Mouse (Mus musculus): ENCODE results near the gene Gm14124. TPM values are rescaled to one million over a fixed set of nuclear protein-coding genes. Genes with fewer than 3 reads are reported as not detected.
"Not testable (repeated sequence)": the region's sequence is repeated elsewhere in the genome, so short reads cannot be mapped to it uniquely, and the experiment has no call there.

The Gm14124 gene
- not detected in 2 replicates for polyA plus RNA-seq (2016; fragmentation: Nextera tagmentation; extraction: Ambion mirVana)

DNA sequence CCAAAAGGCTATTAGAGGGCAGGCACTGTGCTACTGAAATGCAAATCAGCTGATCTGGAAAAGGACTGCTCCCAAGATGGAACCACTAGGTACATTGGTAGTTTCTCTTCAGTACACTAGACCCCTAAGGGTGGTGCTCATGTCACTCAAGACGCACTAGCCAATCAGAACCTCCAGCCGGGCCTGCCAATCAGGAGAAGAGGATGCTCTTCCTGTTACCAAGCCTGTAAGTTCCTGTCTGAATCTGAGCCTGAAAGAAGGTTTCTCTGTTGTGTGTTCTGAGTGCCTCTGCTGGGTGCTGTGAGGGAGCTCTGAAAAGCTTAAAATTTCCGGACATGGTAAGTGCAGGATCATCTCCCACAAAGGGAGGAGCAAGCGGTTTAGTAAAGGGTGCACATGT lies at the start of gene Gm14124:
Gene Gm14124 (plus strand): TSS at position 227 of the 400 bp plus-strand sequence.
- not testable (repeated sequence) for H3K9me3 ChIP-seq (replicated peaks); H3K4me1 ChIP-seq; H3K4me3 ChIP-seq; H3K9ac ChIP-seq; H3K27me3 ChIP-seq (replicated peaks); H3K36me3 ChIP-seq; H3K27ac ChIP-seq; ATAC-seq; H3K4me2 ChIP-seq
- 48% methylated on average over 4 of the region's 4 CpGs for WGBS (ENCODE audit: insufficient replicate concordance)

DNA sequence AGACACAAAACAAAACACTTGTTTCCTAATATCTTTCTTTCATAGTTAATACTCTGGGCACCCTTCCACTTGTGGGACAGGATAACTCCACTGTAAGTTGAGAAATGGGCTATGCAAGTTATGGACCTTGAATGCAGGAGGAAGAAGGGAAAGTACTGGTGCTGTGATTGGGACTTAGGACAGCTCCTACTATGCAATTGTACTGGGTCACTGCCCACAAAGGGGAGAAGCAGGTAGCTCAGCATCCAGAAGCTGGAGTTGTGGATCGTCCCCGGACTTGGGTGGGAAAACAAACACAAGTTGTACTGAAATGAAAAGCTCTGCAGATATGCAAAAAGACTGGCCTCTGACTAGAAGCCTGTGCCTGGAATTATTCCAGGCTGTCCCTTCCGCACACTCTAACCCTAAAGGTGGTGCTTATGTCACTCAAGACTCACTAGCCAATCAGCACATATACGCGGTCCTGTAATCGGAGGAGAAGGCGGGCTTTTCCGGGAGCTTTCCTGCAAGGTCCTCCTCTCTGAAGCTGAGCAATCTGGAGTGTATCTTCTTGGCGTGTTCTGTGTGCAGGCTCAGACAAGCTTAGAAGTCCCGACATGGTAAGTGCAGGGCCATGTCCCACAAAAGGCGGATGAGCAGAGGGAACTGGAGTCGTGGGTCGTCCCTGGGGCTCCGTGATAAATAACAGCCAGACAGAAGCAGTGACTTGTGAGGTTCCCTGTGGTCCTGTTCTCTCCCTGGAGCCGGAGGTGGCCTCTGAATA lies 39.5 kb upstream of the Gm14124 start, which contains the start of gene Zfp937:
Gene Zfp937 (plus strand): TSS at position 474 of the 763 bp plus-strand sequence.
- H3K4me1 ChIP-seq; H3K9me3 ChIP-seq (replicated peaks): not testable (repeated sequence)

DNA sequence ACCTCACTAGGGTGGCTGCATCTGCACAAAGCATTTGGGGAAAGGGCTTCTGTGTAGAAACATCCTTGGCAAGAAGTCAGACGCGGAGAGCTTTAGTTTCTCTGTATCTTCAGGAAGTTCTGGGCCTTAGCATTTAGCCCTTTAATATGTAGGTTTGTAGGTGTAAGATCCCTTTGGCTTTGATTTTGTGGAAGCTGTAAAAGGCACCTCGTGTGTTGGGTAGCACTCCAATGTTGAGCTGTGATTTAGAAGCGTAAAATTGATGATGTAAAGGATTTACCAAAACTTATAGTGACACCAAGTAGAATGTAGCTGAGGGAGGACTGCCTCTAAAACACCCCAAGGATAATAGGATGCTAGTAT lies 39.0 kb upstream of the Gm14124 start:
- 18% methylated on average over 4 of the region's 4 CpGs for WGBS (ENCODE audit: insufficient replicate concordance)

More for the DNA sequence above, 39.5 kb upstream of the Gm14124 start, which contains the start of gene Zfp937:
- not testable (repeated sequence) for H3K27ac ChIP-seq; H3K36me3 ChIP-seq; H3K9ac ChIP-seq; H3K27me3 ChIP-seq (replicated peaks)
- Histone ChIP-seq H3K4me2 (peak within 1 kb of the TSS; percentile 53), H3K4me3 (peak within 1 kb of the TSS; percentile 45)
- WGBS (ENCODE audit: insufficient replicate concordance) = 4% methylated on average over 15 of the region's 15 CpGs
- peak; percentile 98 for ATAC-seq

GRCm38 (mm10) chr2:150223263-150223662 lies 34.1 kb upstream of the Gm14124 start:
- H3K27ac ChIP-seq; H3K4me1 ChIP-seq; H3K9me3 ChIP-seq (replicated peaks); H3K4me3 ChIP-seq; H3K4me2 ChIP-seq; H3K27me3 ChIP-seq (replicated peaks); H3K36me3 ChIP-seq; H3K9ac ChIP-seq: not testable (repeated sequence)
- ATAC-seq = peak; percentile 65

More for the DNA sequence above, 39.0 kb upstream of the Gm14124 start:
- not testable (repeated sequence) for H3K4me1 ChIP-seq; H3K9me3 ChIP-seq (replicated peaks); H3K27ac ChIP-seq; ATAC-seq; H3K27me3 ChIP-seq (replicated peaks); H3K36me3 ChIP-seq; H3K9ac ChIP-seq
- Histone ChIP-seq H3K4me2 (peak overlapping the region; percentile 53), H3K4me3 (peak overlapping the region; percentile 45)

DNA sequence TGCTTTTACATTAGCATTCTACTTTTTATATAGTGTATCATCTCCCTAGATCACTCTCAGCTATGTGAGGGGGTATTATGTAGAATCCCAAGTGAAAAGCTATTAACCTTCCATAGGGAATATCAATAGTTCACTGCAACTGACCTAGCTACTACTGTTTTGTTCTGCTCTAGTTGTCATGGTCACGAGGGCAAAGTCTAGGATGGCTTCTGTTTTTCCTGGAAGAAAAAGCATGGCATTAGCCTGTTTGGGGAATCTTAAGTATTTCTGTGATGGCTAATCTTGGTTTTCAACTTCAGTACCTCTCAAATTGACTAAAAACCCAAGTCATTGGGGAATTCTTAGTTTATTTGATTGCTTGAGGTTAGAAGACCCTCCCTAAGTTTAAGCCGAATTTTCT lies 14.1 kb upstream of the Gm14124 start:
- H3K9me3 ChIP-seq (replicated peaks) = peaks cover 6% of the 10 kb centered on the region; the same call in 1 of the 2 replicates
- WGBS (ENCODE audit: insufficient replicate concordance) = 56% methylated on average over 2 of the region's 2 CpGs
- H3K4me3 ChIP-seq = no peak overlapping the region
- no peak overlapping the region for H3K27ac ChIP-seq
- no peak overlapping the region for H3K9ac ChIP-seq
- H3K4me2 ChIP-seq = no peak overlapping the region
- H3K4me1 ChIP-seq = no peaks in the 10 kb centered on the region
- no peaks in the 10 kb centered on the region for H3K27me3 ChIP-seq (replicated peaks)
- ATAC-seq = no peak
- peaks cover 5% of the 10 kb centered on the region for H3K36me3 ChIP-seq

DNA sequence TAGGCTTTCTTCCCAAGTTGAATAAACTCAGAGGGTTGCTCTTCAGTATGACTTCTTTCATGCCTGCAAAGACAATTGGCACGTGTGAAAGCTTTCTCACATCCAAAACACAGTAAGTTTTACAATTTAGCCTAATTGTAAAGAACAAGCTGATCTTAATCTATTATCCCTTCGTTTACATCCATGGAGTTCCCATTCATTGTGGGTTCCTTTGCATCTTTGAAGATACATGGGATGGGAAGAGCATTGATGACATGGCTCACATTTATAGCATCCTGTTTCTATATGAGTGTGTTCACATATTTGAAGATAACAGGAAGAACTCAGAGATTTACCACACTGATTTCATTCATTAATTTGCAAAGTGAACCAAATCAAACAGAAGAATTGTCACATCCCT lies 1.8 kb upstream of the Gm14124 start, which contains the start of gene Gm21994:
Gene Gm21994 (minus strand): TSS at position 101 of the 400 bp plus-strand sequence.
- not testable (repeated sequence) for H3K4me3 ChIP-seq; H3K9ac ChIP-seq; H3K4me1 ChIP-seq; H3K27ac ChIP-seq; H3K9me3 ChIP-seq (replicated peaks); H3K36me3 ChIP-seq; H3K27me3 ChIP-seq (replicated peaks); H3K4me2 ChIP-seq; ATAC-seq
- WGBS (ENCODE audit: insufficient replicate concordance) = 40% methylated on average over 2 of the region's 2 CpGs

GRCm38 (mm10) chr2:150256861-150257260 lies 456 bp upstream of the Gm14124 start:
- H3K9ac ChIP-seq; H3K4me2 ChIP-seq; H3K4me1 ChIP-seq; ATAC-seq; H3K9me3 ChIP-seq (replicated peaks); H3K27me3 ChIP-seq (replicated peaks); H3K4me3 ChIP-seq; H3K36me3 ChIP-seq; H3K27ac ChIP-seq: not testable (repeated sequence)
- 41% methylated on average over 2 of the region's 2 CpGs for WGBS (ENCODE audit: insufficient replicate concordance)

DNA sequence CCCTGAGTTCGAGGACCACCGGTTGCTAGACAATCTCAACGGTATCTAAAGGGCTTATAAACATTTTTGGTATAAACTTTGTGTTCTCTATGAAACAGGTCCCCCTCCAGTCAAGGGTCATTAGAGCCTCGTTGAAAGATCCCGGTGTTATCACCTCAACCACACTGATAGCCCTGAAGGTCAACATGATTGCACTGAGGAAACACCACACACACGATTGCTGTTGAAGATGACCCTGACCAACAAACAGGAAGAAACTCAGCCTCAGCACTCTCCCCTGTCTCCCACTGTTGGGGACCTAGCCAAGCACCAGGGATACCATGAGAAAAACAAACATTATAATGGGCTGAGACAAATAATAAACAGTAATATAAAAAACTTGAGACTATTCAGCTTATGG lies 36.4 kb downstream of the Gm14124 start:
- Histone ChIP-seq H3K4me1 (no peaks in the 10 kb centered on the region), H3K9me3 (replicated peaks) (no peaks in the 10 kb centered on the region), H3K36me3 (no peaks in the 10 kb centered on the region), H3K9ac (no peak overlapping the region), H3K4me3 (no peak overlapping the region), H3K27ac (no peak overlapping the region), H3K4me2 (no peak overlapping the region), H3K27me3 (replicated peaks) (no peaks in the 10 kb centered on the region)
- ATAC-seq = no peak
- 68% methylated on average over 6 of the region's 6 CpGs for WGBS (ENCODE audit: insufficient replicate concordance)

GRCm38 (mm10) chr2:150299096-150299495 lies 41.8 kb downstream of the Gm14124 start:
- 19% methylated on average over 1 of the region's 1 CpGs for WGBS (ENCODE audit: insufficient replicate concordance)

GRCm38 (mm10) chr2:150307183-150307773 lies 50.0 kb downstream of the Gm14124 start:
- WGBS (ENCODE audit: insufficient replicate concordance) = 58% methylated on average over 10 of the region's 10 CpGs
- no peak overlapping the region for H3K4me2 ChIP-seq
- H3K36me3 ChIP-seq = no peaks in the 10 kb centered on the region
- H3K4me3 ChIP-seq = no peak overlapping the region
- H3K4me1 ChIP-seq = 0 out of 2 replicates have a peak, but pooled peaks cover 4% of the 10 kb centered on the region
- H3K27me3 ChIP-seq (replicated peaks) = no peaks in the 10 kb centered on the region
- no peak overlapping the region for H3K27ac ChIP-seq
- no peak overlapping the region for H3K9ac ChIP-seq
- no peaks in the 10 kb centered on the region for H3K9me3 ChIP-seq (replicated peaks)
- ATAC-seq = no peak

More at GRCm38 (mm10) chr2:150299096-150299495, 41.8 kb downstream of the Gm14124 start:
- no peak for ATAC-seq
- no peaks in the 10 kb centered on the region for H3K36me3 ChIP-seq
- H3K4me2 ChIP-seq = no peak overlapping the region
- no peak overlapping the region for H3K27ac ChIP-seq
- no peak overlapping the region for H3K9ac ChIP-seq
- H3K27me3 ChIP-seq (replicated peaks) = no peaks in the 10 kb centered on the region
- no peaks in the 10 kb centered on the region for H3K9me3 ChIP-seq (replicated peaks)
- no peak overlapping the region for H3K4me3 ChIP-seq
- no peaks in the 10 kb centered on the region for H3K4me1 ChIP-seq

DNA sequence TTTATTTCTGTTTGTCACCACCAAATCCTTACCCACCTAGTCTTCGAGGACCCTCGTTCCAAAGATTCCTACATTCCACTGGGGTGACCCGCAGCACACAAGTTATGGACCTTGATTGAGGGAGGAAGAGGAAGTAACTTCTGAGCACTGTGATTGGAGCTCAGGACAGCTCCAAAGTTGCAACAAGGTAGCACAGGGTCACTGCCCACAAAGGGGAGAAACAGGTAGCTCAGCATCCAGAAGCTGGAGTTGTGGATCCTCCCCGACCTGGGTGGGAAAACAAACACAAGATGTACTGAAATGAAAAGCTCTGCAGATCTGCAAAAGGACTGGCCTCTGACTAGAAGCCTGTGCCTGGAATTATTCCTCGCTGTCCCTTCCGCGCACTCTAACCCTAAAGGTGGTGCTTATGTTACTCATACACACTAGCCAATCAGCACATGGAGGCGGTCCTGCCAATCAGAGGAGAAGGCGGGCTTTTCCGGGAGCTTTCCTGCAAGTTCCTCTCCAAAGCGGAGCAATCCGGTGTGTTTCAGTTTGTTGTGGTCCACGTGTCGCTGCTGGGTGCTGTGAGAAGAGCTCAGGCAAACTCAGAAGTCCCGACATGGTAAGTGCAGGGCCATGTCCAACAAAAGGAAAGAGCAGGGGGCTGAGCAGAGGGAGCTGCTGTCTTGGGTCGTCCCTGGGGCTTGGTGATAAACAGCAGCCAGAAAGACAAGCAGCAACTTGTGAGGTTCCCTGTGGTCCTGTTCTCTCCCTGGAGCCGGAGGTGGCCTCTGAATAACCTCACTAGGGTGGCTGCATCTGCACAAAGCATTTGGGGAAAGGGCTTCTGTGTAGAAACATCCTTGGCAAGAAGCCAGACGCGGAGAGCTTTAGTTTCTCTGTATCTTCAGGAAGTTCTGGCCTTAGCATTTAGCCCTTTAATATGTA lies 53.9 kb downstream of the Gm14124 start:
- peak overlapping the region; percentile 58; the same call in 1 of the 2 replicates for H3K27ac ChIP-seq
- peak overlapping the region; percentile 74 for H3K9ac ChIP-seq
- peak overlapping the region; percentile 67 for H3K4me3 ChIP-seq
- not testable (repeated sequence) for H3K9me3 ChIP-seq (replicated peaks); H3K4me1 ChIP-seq; H3K27me3 ChIP-seq (replicated peaks)
- H3K36me3 ChIP-seq = peaks cover 12% of the 10 kb centered on the region
- peak overlapping the region; percentile 69 for H3K4me2 ChIP-seq
- peak; percentile 98 for ATAC-seq
- 8% methylated on average over 19 of the region's 19 CpGs for WGBS (ENCODE audit: insufficient replicate concordance)

- Histone ChIP-seq H3K4me3 (no peak overlapping the region), H3K9ac (no peak overlapping the region), H3K27ac (no peak overlapping the region), H3K36me3 (peaks cover 40% of the 10 kb centered on the region), H3K4me1 (no peaks in the 10 kb centered on the region), H3K27me3 (replicated peaks) (no peaks in the 10 kb centered on the region), H3K4me2 (no peak overlapping the region), H3K9me3 (replicated peaks) (peaks cover 5% of the 10 kb centered on the region; the same call in 1 of the 2 replicates)
- ATAC-seq = no peak
Measured at GRCm38 (mm10) chr2:150316140-150316539, 58.8 kb downstream of the Gm14124 start.
